Mouse (Mus musculus) liver, postnatal 0 days (tissue): ENCODE data around the gene Slc6a19.

Experiments used
- CTCF ChIP-seq: sonication (generic); IDR thresholded peaks from 2 replicates; pipeline ENCODE4 v1.5.1; 2016; ENCODE audit warnings: antibody characterized with exemption, low read depth
- EP300 ChIP-seq: IDR thresholded peaks from 2 replicates; pipeline ENCODE4 v1.6.1; 2016; ENCODE audit warnings: antibody characterized with exemption, low read depth, mild to moderate bottlenecking

DNA sequence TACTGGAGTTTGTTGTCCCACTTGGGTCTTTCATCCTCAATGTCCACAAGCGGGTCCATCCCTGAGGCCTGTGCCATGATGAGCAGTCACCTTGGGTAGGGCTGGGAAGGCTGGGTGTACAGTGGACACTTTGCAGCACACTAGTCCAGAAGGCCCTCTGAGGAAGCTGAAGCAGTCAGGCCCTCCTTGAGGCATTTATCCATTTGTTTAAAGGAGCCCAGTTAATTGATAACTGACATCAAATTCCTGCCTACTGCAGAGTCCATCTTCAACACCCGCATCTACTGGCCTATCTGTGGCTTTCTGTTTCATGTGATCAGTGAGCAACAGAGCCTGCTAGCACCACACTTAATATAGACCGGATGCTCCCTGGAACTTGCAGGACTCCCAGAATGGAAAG lies 26.8 kb downstream of the Slc6a19 start, which contains the start of gene Slc6a18:
- TF ChIP-seq CTCF, result no peak
- TF ChIP-seq EP300, result no peak
